Mouse (Mus musculus): Measurements from ENCODE around the gene Cst3.

- TF ChIP-seq CTCF (IDR thresholded peaks at IDR 0.05; ENCODE audit: control insufficient read depth, insufficient read depth, insufficient read length) (no peak), MYOG (IDR thresholded peaks at IDR 0.05; ENCODE audit: control insufficient read depth, extremely low read depth, insufficient read length) (no peak), USF1 (IDR thresholded peaks at IDR 0.05; ENCODE audit: low read depth) (no peak), FOSL1 (IDR thresholded peaks at IDR 0.05; ENCODE audit: insufficient read depth, low read length, poor library complexity, severe bottlenecking) (no peak), MAX (IDR thresholded peaks at IDR 0.05) (no peak)
These were observed 6.5 kb downstream of the Cst3 start for GRCm38 (mm10) chr2:148868959-148869358.
